Mouse (Mus musculus): ENCODE measurements around the gene Gpr137.
A peak's percentile ranks its signal among the peaks of the same experiment; 100 is the strongest.

The Gpr137 gene

GRCm38 (mm10) chr19:6921647-6922567 is 20.4 kb downstream of the Gpr137 start, which contains the start of gene Esrra:
Gene Esrra, minus strand, starts transcription at chr19:6921813.
- DNase-seq (ENCODE audit: low spot score in 2 of 2): peak; percentile 100

- DNase-seq (ENCODE audit: low spot score in 2 of 2): peak; percentile 28 to 47
Observed at GRCm38 (mm10) chr19:6920741-6921636, 21.3 kb downstream of the Gpr137 start.

- DNase-seq (ENCODE audit: low spot score in 2 of 2): no peak
Observed at GRCm38 (mm10) chr19:6919876-6920740, 22.2 kb downstream of the Gpr137 start.

- no peak for DNase-seq (ENCODE audit: low spot score in 2 of 2)
Observed at GRCm38 (mm10) chr19:6919431-6919830, 22.8 kb downstream of the Gpr137 start.

- no peak for DNase-seq (ENCODE audit: low spot score in 2 of 2)
Observed at GRCm38 (mm10) chr19:6918321-6918720, 24.0 kb downstream of the Gpr137 start.

GRCm38 (mm10) chr19:6916496-6916895 is 25.8 kb downstream of the Gpr137 start:
- DNase-seq (ENCODE audit: low spot score in 2 of 2): no peak

GRCm38 (mm10) chr19:6915276-6915675 is 27.0 kb downstream of the Gpr137 start:
- no peak for DNase-seq (ENCODE audit: low spot score in 2 of 2)

GRCm38 (mm10) chr19:6914540-6914939 is 27.7 kb downstream of the Gpr137 start:
- DNase-seq (ENCODE audit: low spot score in 2 of 2): no peak

- no peak for DNase-seq (ENCODE audit: low spot score in 2 of 2)
Observed at GRCm38 (mm10) chr19:6913991-6914390, 28.3 kb downstream of the Gpr137 start.

- DNase-seq (ENCODE audit: low spot score in 2 of 2): no peak
Observed at GRCm38 (mm10) chr19:6913036-6913435, 29.2 kb downstream of the Gpr137 start.

- DNase-seq (ENCODE audit: low spot score in 2 of 2): no peak
Observed at GRCm38 (mm10) chr19:6912205-6912970, 29.9 kb downstream of the Gpr137 start.

- DNase-seq (ENCODE audit: low spot score in 2 of 2): no peak
Observed at GRCm38 (mm10) chr19:6911101-6912074, 30.9 kb downstream of the Gpr137 start.

- peak in 1 of 2 experiments; percentile 35 for DNase-seq (ENCODE audit: low spot score in 2 of 2)
Observed at GRCm38 (mm10) chr19:6910306-6910705, 32.0 kb downstream of the Gpr137 start.

GRCm38 (mm10) chr19:6909507-6910289 is 32.6 kb downstream of the Gpr137 start, which contains the start of the genes Trmt112 and Prdx5:
Gene Trmt112, plus strand, starts transcription at chr19:6909698.
Gene Prdx5, minus strand, starts transcription at chr19:6910106.
- peak; percentile 69 to 76 for DNase-seq (ENCODE audit: low spot score in 2 of 2)

- DNase-seq (ENCODE audit: low spot score in 2 of 2): no peak
Observed at GRCm38 (mm10) chr19:6909021-6909420, 33.3 kb downstream of the Gpr137 start.

- no peak for DNase-seq (ENCODE audit: low spot score in 2 of 2)
Observed at GRCm38 (mm10) chr19:6907811-6908540, 34.3 kb downstream of the Gpr137 start.

- DNase-seq (ENCODE audit: low spot score in 2 of 2): no peak
Observed at GRCm38 (mm10) chr19:6907094-6907493, 35.2 kb downstream of the Gpr137 start.

- DNase-seq (ENCODE audit: low spot score in 2 of 2): no peak
Observed at GRCm38 (mm10) chr19:6906199-6906598, 36.1 kb downstream of the Gpr137 start.
